Comparison of ENCODE assay signal across 7 mouse cellular contexts in the genomic region with DNA sequence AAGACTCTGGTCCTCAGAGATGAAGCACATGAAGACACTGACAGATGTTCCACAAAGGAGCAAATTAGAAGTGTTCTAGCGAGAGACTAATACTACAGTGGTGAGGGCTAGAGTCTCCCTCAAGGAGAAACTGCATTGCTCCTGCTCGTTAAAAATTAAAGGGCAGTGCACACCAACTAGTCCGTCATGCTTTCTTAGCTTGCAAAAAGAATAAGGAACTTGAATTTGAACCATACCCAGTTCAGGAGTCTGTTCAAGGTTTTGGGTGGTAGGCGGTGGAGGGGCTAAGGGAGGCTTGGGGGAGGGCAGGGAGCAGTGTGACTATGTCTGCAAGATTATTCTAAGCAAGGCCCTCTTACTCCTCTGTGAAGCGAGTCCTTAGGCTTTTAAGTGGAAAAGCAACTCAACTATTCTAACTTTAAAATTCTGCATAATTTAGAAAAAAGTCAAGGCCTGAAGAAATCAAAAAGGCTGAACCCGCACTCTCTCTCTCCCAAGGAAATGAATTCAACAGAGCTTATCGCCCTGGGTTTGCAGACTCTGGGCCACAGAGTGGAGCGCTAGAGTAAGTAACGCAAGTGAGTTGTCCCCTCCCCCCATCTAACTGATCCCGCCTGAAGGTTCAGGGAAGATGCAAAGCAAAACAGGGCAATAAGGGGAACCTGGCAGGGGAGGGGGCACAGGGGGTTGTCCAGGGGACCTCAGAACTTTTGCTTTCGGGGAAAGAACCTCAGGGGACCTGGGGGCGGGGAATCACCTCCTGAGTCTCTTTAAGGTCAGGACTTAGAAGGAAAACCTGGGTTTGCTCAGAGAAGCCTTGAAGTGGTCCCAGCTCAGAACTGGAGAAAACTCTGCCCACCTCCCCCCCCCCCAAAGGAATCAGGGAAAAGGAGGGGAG. TPM values are rescaled to one million over a fixed set of nuclear protein-coding genes. Genes with fewer than 3 reads are reported as not detected.
DNase-seq lines count a peak whose midpoint lies in the region; ATAC-seq and TF ChIP-seq lines count a peak whose summit lies in the region.

No protein-coding gene starts in this region.

- peak overlapping the region; percentile 99 for H3K4me2 ChIP-seq in embryonic facial prominence, embryonic 12.5 days (replicated peaks)
- H3K4me2 ChIP-seq in heart, embryonic 16.5 days (ENCODE audit: low read depth, low read length): peak overlapping the region; percentile 99
- peak overlapping the region; percentile 98 for H3K4me2 ChIP-seq in limb, embryonic 12.5 days
- peak overlapping the region; percentile 96 for H3K4me2 ChIP-seq in midbrain, embryonic 14.5 days (ENCODE audit: low read length)

- peaks cover 56% of the 10 kb centered on the region for H3K79me2 ChIP-seq in C2C12 (ENCODE audit: control insufficient read depth, insufficient read depth)

- no peaks in the 10 kb centered on the region for H3K36me3 ChIP-seq in C2C12 (ENCODE audit: control insufficient read depth, insufficient read depth)
- H3K36me3 ChIP-seq in E14TG2a.4 (ENCODE audit: insufficient read depth, low read length): no peaks in the 10 kb centered on the region
- H3K36me3 ChIP-seq in embryonic facial prominence, embryonic 12.5 days: no peaks in the 10 kb centered on the region
- H3K36me3 ChIP-seq in heart, embryonic 16.5 days (ENCODE audit: control insufficient read depth, insufficient read depth): no peaks in the 10 kb centered on the region
- H3K36me3 ChIP-seq in limb, embryonic 12.5 days: no peaks in the 10 kb centered on the region
- no peaks in the 10 kb centered on the region for H3K36me3 ChIP-seq in midbrain, embryonic 14.5 days (ENCODE audit: control insufficient read depth, insufficient read depth, low read length)

- peak overlapping the region; percentile 50; the same call in 1 of the 2 replicates for H3K9ac ChIP-seq in embryonic facial prominence, embryonic 12.5 days
- H3K9ac ChIP-seq in heart, embryonic 16.5 days (ENCODE audit: low read length): peak overlapping the region; percentile 74
- H3K9ac ChIP-seq in limb, embryonic 12.5 days (replicated peaks): peak overlapping the region; percentile 59; the same call in 1 of the 2 replicates
- H3K9ac ChIP-seq in midbrain, embryonic 14.5 days (replicated peaks; ENCODE audit: low read length): peak overlapping the region; percentile 57; the same call in 1 of the 2 replicates

- H3K4me3 ChIP-seq in C2C12 (ENCODE audit: insufficient read depth, poor library complexity, severe bottlenecking) (peak overlapping the region; percentile 60), E14TG2a.4 (replicated peaks; ENCODE audit: low read length) (peak overlapping the region; percentile 86)
- peak overlapping the region; percentile 61 for H3K4me3 ChIP-seq in embryonic facial prominence, embryonic 12.5 days
- H3K4me3 ChIP-seq in heart, embryonic 16.5 days (ENCODE audit: low read length): peak overlapping the region; percentile 66
- peak overlapping the region; percentile 54 for H3K4me3 ChIP-seq in limb, embryonic 12.5 days (replicated peaks)
- peak overlapping the region; percentile 59 for H3K4me3 ChIP-seq in midbrain, embryonic 14.5 days (replicated peaks; ENCODE audit: low read depth, low read length)

- TF ChIP-seq CTCF in C2C12 (IDR thresholded peaks at IDR 0.05; ENCODE audit: control insufficient read depth, insufficient read depth, insufficient read length) (no peak), E14TG2a.4 (conservative IDR thresholded peaks at IDR 0.05; ENCODE audit: low read length) (no peak)

- H3K27ac ChIP-seq in embryonic facial prominence, embryonic 12.5 days: no peak overlapping the region
- H3K27ac ChIP-seq in heart, embryonic 16.5 days (ENCODE audit: low read length): peak overlapping the region; percentile 48
- no peak overlapping the region for H3K27ac ChIP-seq in limb, embryonic 12.5 days
- no peak overlapping the region for H3K27ac ChIP-seq in midbrain, embryonic 14.5 days (replicated peaks; ENCODE audit: low read depth, low read length)

- peak overlapping the region; percentile 73 for H3ac ChIP-seq in C2C12 (ENCODE audit: control insufficient read depth, insufficient read length, low read depth)

- no peaks in the 10 kb centered on the region; the same call in 1 of the 2 replicates for H3K9me3 ChIP-seq in E14TG2a.4 (ENCODE audit: low read length)
- H3K9me3 ChIP-seq in embryonic facial prominence, embryonic 12.5 days: no peaks in the 10 kb centered on the region
- H3K9me3 ChIP-seq in heart, embryonic 16.5 days (replicated peaks; ENCODE audit: control insufficient read depth, low read length): no peaks in the 10 kb centered on the region
- H3K9me3 ChIP-seq in limb, embryonic 12.5 days: no peaks in the 10 kb centered on the region
- no peaks in the 10 kb centered on the region for H3K9me3 ChIP-seq in midbrain, embryonic 14.5 days (ENCODE audit: control insufficient read depth, low read length)

- no peaks in the 10 kb centered on the region for H3K27me3 ChIP-seq in C2C12 (ENCODE audit: control insufficient read depth, insufficient read depth, insufficient read length)
- peaks cover 64% of the 10 kb centered on the region for H3K27me3 ChIP-seq in E14TG2a.4 (ENCODE audit: insufficient read depth, low read length)
- peaks cover 33% of the 10 kb centered on the region for H3K27me3 ChIP-seq in embryonic facial prominence, embryonic 12.5 days
- H3K27me3 ChIP-seq in heart, embryonic 16.5 days (ENCODE audit: control insufficient read depth, insufficient read depth, low read length): peaks cover 21% of the 10 kb centered on the region
- H3K27me3 ChIP-seq in limb, embryonic 12.5 days: peaks cover 41% of the 10 kb centered on the region
- H3K27me3 ChIP-seq in midbrain, embryonic 14.5 days (ENCODE audit: control insufficient read depth, insufficient read depth, low read length): peaks cover 52% of the 10 kb centered on the region

- 18% methylated on average over 12 of the region's 12 CpGs for WGBS in embryonic facial prominence, embryonic 12.5 days
- WGBS in heart, embryonic 16.5 days: 30% methylated on average over 12 of the region's 12 CpGs
- 13% methylated on average over 12 of the region's 12 CpGs for WGBS in limb, embryonic 12.5 days
- 19% methylated on average over 12 of the region's 12 CpGs for WGBS in midbrain, embryonic 14.5 days

- peaks cover 20% of the 10 kb centered on the region for H3K79me3 ChIP-seq in C2C12 (ENCODE audit: low read depth)

- no peak for ATAC-seq in embryonic facial prominence, embryonic 12.5 days (ENCODE audit: insufficient number of reproducible peaks, insufficient read depth, low FRiP score, low TSS enrichment)
- peak; percentile 19; the same call in 1 of the 2 replicates for ATAC-seq in heart, embryonic 16.5 days (replicated peaks; ENCODE audit: extremely low read depth, insufficient read depth, low FRiP score)
- ATAC-seq in limb, embryonic 12.5 days (ENCODE audit: insufficient number of reproducible peaks, insufficient read depth, low FRiP score, low TSS enrichment, low read depth): 0 out of 2 replicates have a peak, but pooled peaks have one; percentile 14
- ATAC-seq in midbrain, embryonic 14.5 days (ENCODE audit: low FRiP score, low TSS enrichment): peak; percentile 29; the same call in 1 of the 2 replicates

- DNase-seq in midbrain, embryonic 14.5 days: peak; percentile 82
- peak; percentile 74 to 78 for DNase-seq in thymus, postnatal 10 days (ENCODE audit: low spot score in 2 of 2)

- peaks cover 35% of the 10 kb centered on the region for H3K4me1 ChIP-seq in E14TG2a.4 (replicated peaks; ENCODE audit: low read depth, low read length)
- H3K4me1 ChIP-seq in embryonic facial prominence, embryonic 12.5 days: peaks cover 18% of the 10 kb centered on the region
- peaks cover 28% of the 10 kb centered on the region for H3K4me1 ChIP-seq in heart, embryonic 16.5 days (ENCODE audit: control insufficient read depth, insufficient read depth, low read length)
- peaks cover 27% of the 10 kb centered on the region for H3K4me1 ChIP-seq in limb, embryonic 12.5 days (replicated peaks)
- peaks cover 20% of the 10 kb centered on the region for H3K4me1 ChIP-seq in midbrain, embryonic 14.5 days (ENCODE audit: control insufficient read depth, insufficient read depth, low read length)

TF ChIP-seq in C2C12, 6 proteins besides CTCF, POLR2A, EP300 and RAD21:
- no peak for TF ChIP-seq CEBPB (IDR thresholded peaks at IDR 0.05; ENCODE audit: low read depth)
- no peak for TF ChIP-seq MAX (IDR thresholded peaks at IDR 0.05)
- no peak for TF ChIP-seq MYOD1 (IDR thresholded peaks at IDR 0.05; ENCODE audit: control insufficient read depth, insufficient read length, low read depth)
- TF ChIP-seq FOSL1 (IDR thresholded peaks at IDR 0.05; ENCODE audit: insufficient read depth, low read length, poor library complexity, severe bottlenecking): no peak
- no peak for TF ChIP-seq USF1 (IDR thresholded peaks at IDR 0.05; ENCODE audit: low read depth)
- TF ChIP-seq MYOG (IDR thresholded peaks at IDR 0.05; ENCODE audit: control insufficient read depth, extremely low read depth, insufficient read length): no peak

RNA-seq across cellular contexts. Expression of gene Ptger4, which starts 2.4 kb away (rescaled TPM):
- polyA plus RNA-seq in C2C12 (2012; fragmentation: generic; extraction: Trizol): 10.7 TPM
- polyA plus RNA-seq in embryonic facial prominence, embryonic 12.5 days (2016; fragmentation: Nextera tagmentation; extraction: Ambion mirVana): 3.7 and 4.0 TPM in 2 replicates
- 5.2 and 6.7 TPM in 2 replicates for polyA plus RNA-seq in heart, embryonic 16.5 days (2015; fragmentation: Nextera tagmentation; extraction: Ambion mirVana)
- 1.8 and 2.3 TPM in 2 replicates for polyA plus RNA-seq in limb, embryonic 12.5 days (2016; fragmentation: Nextera tagmentation; extraction: Ambion mirVana)
- polyA plus RNA-seq in midbrain, embryonic 14.5 days (2014; fragmentation: Nextera tagmentation; extraction: Ambion mirVana): 1.1 and 1.4 TPM in 2 replicates

RNA-seq across cellular contexts. Expression of gene Ttc33, which starts 56.2 kb away (rescaled TPM):
- polyA plus RNA-seq in C2C12 (2012; fragmentation: generic; extraction: Trizol): 15.8 TPM
- 42.6 and 43.0 TPM in 2 replicates for polyA plus RNA-seq in embryonic facial prominence, embryonic 12.5 days (2016; fragmentation: Nextera tagmentation; extraction: Ambion mirVana)
- polyA plus RNA-seq in heart, embryonic 16.5 days (2015; fragmentation: Nextera tagmentation; extraction: Ambion mirVana): 33.3 and 36.3 TPM in 2 replicates
- polyA plus RNA-seq in limb, embryonic 12.5 days (2016; fragmentation: Nextera tagmentation; extraction: Ambion mirVana): 38.1 and 40.9 TPM in 2 replicates
- polyA plus RNA-seq in midbrain, embryonic 14.5 days (2014; fragmentation: Nextera tagmentation; extraction: Ambion mirVana): 62.9 and 67.1 TPM in 2 replicates
